Comparison of ENCODE assay signal across 33 mouse cellular contexts in genomic region chr3:37273092-37273491, GRCm38 (mm10). TPM values are rescaled to one million over a fixed set of nuclear protein-coding genes. Genes with fewer than 3 reads are reported as not detected.
DNase-seq lines count a peak whose midpoint lies in the region; ATAC-seq and TF ChIP-seq lines count a peak whose summit lies in the region.
"Had no signal": no experiment of that assay in that cellular context is flagged by ENCODE, and none has a peak within 500 bp of the region (broad histone marks: within the 10 kb centered on the region; RNA-seq: fewer than 3 reads in every experiment).

No protein-coding gene starts in this region.

- peak; percentile 59 for ATAC-seq in CD4-positive, CD25-positive, alpha-beta regulatory T cell, adult 4 months
- peak; percentile 40 for ATAC-seq in activated CD4-positive, CD25-positive, alpha-beta regulatory T cell, adult 4 months
- ATAC-seq in monocyte, adult 5-6 weeks (replicated peaks; ENCODE audit: insufficient number of reproducible peaks, low FRiP score, low TSS enrichment, poor library complexity, severe bottlenecking): no peak
- no peak for ATAC-seq in neural tube, embryonic 15.5 days (ENCODE audit: low FRiP score)
- ATAC-seq: forebrain, embryonic 13.5 days; forebrain, embryonic 16.5 days; hindbrain, embryonic 16.5 days; intestine, embryonic 16.5 days had no signal

- 22% methylated on average over 7 of the region's 7 CpGs for WGBS in thymus, adult 2 months
- 89% methylated on average over 7 of the region's 7 CpGs for WGBS in neural tube, embryonic 15.5 days

- 0 out of 2 replicates have a peak overlapping the region, but pooled peaks have one; percentile 18 for H3K27ac ChIP-seq in thymus, adult 2 months (ENCODE audit: control insufficient read depth, insufficient read depth, low read length)
- no peak overlapping the region for H3K27ac ChIP-seq in neural tube, embryonic 15.5 days (replicated peaks)
- H3K27ac ChIP-seq: forebrain, embryonic 10.5 days; forebrain, embryonic 13.5 days; heart, adult 2 months; heart, embryonic 15.5 days; hindbrain, embryonic 10.5 days; hindbrain, embryonic 13.5 days had no signal

- no peak overlapping the region for H3K9ac ChIP-seq in neural tube, embryonic 15.5 days (replicated peaks)
- H3K9ac ChIP-seq: forebrain, embryonic 13.5 days; heart, embryonic 15.5 days; hindbrain, embryonic 13.5 days had no signal

- no peaks in the 10 kb centered on the region for H3K27me3 ChIP-seq in thymus, adult 2 months (ENCODE audit: control insufficient read depth, insufficient read depth, low read length)
- H3K27me3 ChIP-seq in splenic B cell, adult 2 months (ENCODE audit: control insufficient read depth, insufficient read depth, low read length, poor library complexity, severe bottlenecking): no peaks in the 10 kb centered on the region
- no peaks in the 10 kb centered on the region for H3K27me3 ChIP-seq in neural tube, embryonic 15.5 days (replicated peaks)
- H3K27me3 ChIP-seq: forebrain, embryonic 13.5 days; heart, embryonic 15.5 days; hindbrain, embryonic 13.5 days had no signal

- no peak overlapping the region for H3K4me2 ChIP-seq in neural tube, embryonic 15.5 days
- H3K4me2 ChIP-seq: forebrain, embryonic 13.5 days; heart, embryonic 11.5 days; heart, embryonic 15.5 days; hindbrain, embryonic 13.5 days had no signal

- no peak for TF ChIP-seq CTCF in thymus, adult 2 months (IDR thresholded peaks at IDR 0.05; ENCODE audit: borderline replicate concordance, control insufficient read depth, extremely low read depth, insufficient read depth, low read length, poor library complexity)

- peaks cover 3% of the 10 kb centered on the region; the same call in 1 of the 2 replicates for H3K4me1 ChIP-seq in thymus, adult 2 months (replicated peaks; ENCODE audit: control insufficient read depth, insufficient read depth, low read length)
- no peaks in the 10 kb centered on the region for H3K4me1 ChIP-seq in neural tube, embryonic 15.5 days
- H3K4me1 ChIP-seq: forebrain, embryonic 10.5 days; forebrain, embryonic 13.5 days; heart, embryonic 15.5 days; hindbrain, embryonic 10.5 days; hindbrain, embryonic 13.5 days had no signal

- no peak overlapping the region for H3K4me3 ChIP-seq in thymus, adult 2 months (ENCODE audit: control insufficient read depth, insufficient read depth, low read length)
- no peak overlapping the region for H3K4me3 ChIP-seq in neural tube, embryonic 15.5 days (replicated peaks)
- H3K4me3 ChIP-seq: forebrain, embryonic 10.5 days; forebrain, embryonic 13.5 days; heart, adult 2 months; heart, embryonic 15.5 days; hindbrain, embryonic 10.5 days; hindbrain, embryonic 13.5 days had no signal

- no peak for DNase-seq in thymus, adult 2 months
- no peak for DNase-seq in thymus, adult 18-20 months
- peak; percentile 11 for DNase-seq in splenic B cell, adult 2 months (ENCODE audit: low read depth, low spot score)
- no peak for DNase-seq in kidney, adult 11 months
- DNase-seq: adrenal gland, adult 8-10 months; adrenal gland, postnatal 25 days; cerebellum, adult 11-12 months; cerebellum, adult 9-10 months; cerebellum, postnatal 14 days; gastrocnemius, postnatal 10 days; gastrocnemius, postnatal 36 days; heart, adult 2 months; heart, postnatal 10 days; heart, postnatal 36 days had no signal

- no peak for TF ChIP-seq POLR2A in thymus, adult 2 months (IDR thresholded peaks at IDR 0.05; ENCODE audit: control insufficient read depth, extremely low read depth, insufficient read depth, low read length, poor library complexity)

- no peaks in the 10 kb centered on the region for H3K36me3 ChIP-seq in thymus, adult 2 months (ENCODE audit: control insufficient read depth, insufficient read depth, low read length)
- no peaks in the 10 kb centered on the region for H3K36me3 ChIP-seq in splenic B cell, adult 2 months (ENCODE audit: control insufficient read depth, insufficient read depth, low read length, poor library complexity, severe bottlenecking)
- H3K36me3 ChIP-seq in neural tube, embryonic 15.5 days: no peaks in the 10 kb centered on the region
- H3K36me3 ChIP-seq: forebrain, embryonic 10.5 days; heart, embryonic 15.5 days; hindbrain, embryonic 10.5 days; hindbrain, embryonic 13.5 days had no signal

- H3K9me3 ChIP-seq in neural tube, embryonic 15.5 days (replicated peaks): no peaks in the 10 kb centered on the region
- H3K9me3 ChIP-seq: forebrain, embryonic 10.5 days; forebrain, embryonic 13.5 days; heart, embryonic 15.5 days; hindbrain, embryonic 10.5 days; hindbrain, embryonic 13.5 days had no signal

RNA-seq across cellular contexts. Expression of gene Bbs12, which starts 39.3 kb away (rescaled TPM):
- polyA plus RNA-seq in thymus, adult 2 months (2012; rRNA removed): 1.2 and 1.5 TPM in 2 replicates
- polyA plus RNA-seq in CD4-positive, CD25-positive, alpha-beta regulatory T cell, adult 4 months (2017; shearing (Covaris generic)): 1 to 10 TPM; 4.6 to 9.5 TPM
- 1 to 10 TPM; 5.8 to 6.6 TPM for polyA plus RNA-seq in activated CD4-positive, CD25-positive, alpha-beta regulatory T cell, adult 4 months (2017; shearing (Covaris generic))
- total RNA-seq in monocyte, adult 5-6 weeks (2017): 1.4 to 4.5 TPM (median 1.9 TPM) in 3 replicates
- polyA plus RNA-seq in neural tube, embryonic 15.5 days (2015; fragmentation: Nextera tagmentation; extraction: Ambion mirVana): 4.4 and 4.7 TPM in 2 replicates

RNA-seq across cellular contexts. Expression of gene Cetn4, which starts 39.4 kb away (rescaled TPM):
- polyA plus RNA-seq in thymus, adult 2 months (2012; rRNA removed): 0.09 and 0.33 TPM in 2 replicates
- under 1 TPM; 0.46 to 0.62 TPM for polyA plus RNA-seq in CD4-positive, CD25-positive, alpha-beta regulatory T cell, adult 4 months (2017; shearing (Covaris generic))
- polyA plus RNA-seq in activated CD4-positive, CD25-positive, alpha-beta regulatory T cell, adult 4 months (2017; shearing (Covaris generic)): under 1 TPM; 0.31 to 0.75 TPM
- total RNA-seq in monocyte, adult 5-6 weeks (2017): 2.9 TPM in 1 of 3 replicates, not detected in the others
- polyA plus RNA-seq in neural tube, embryonic 15.5 days (2015; fragmentation: Nextera tagmentation; extraction: Ambion mirVana): 3.3 and 3.6 TPM in 2 replicates

RNA-seq across cellular contexts. Expression of gene Il21, which starts 40.7 kb away (rescaled TPM):
- 0.05 and 0.08 TPM in 2 replicates for polyA plus RNA-seq in thymus, adult 2 months (2012; rRNA removed)
- polyA plus RNA-seq in CD4-positive, CD25-positive, alpha-beta regulatory T cell, adult 4 months (2017; shearing (Covaris generic)): 1 to 10 TPM in 1 of 2 experiments, under 1 TPM in 1; 0.51 to 1.0 TPM
- under 1 TPM; 0.45 to 0.73 TPM for polyA plus RNA-seq in activated CD4-positive, CD25-positive, alpha-beta regulatory T cell, adult 4 months (2017; shearing (Covaris generic))
- 0.53 TPM in 1 of 3 replicates, not detected in the others for total RNA-seq in monocyte, adult 5-6 weeks (2017)
- not detected in 2 replicates for polyA plus RNA-seq in neural tube, embryonic 15.5 days (2015; fragmentation: Nextera tagmentation; extraction: Ambion mirVana)
- total RNA-seq: adrenal gland, postnatal 25 days; gastrocnemius, adult 18-20 months; gastrocnemius, postnatal 10 days; gastrocnemius, postnatal 36 days; granulocyte monocyte progenitor cell, adult 5-6 weeks; heart, adult 2 months; heart, postnatal 10 days; heart, postnatal 36 days had no signal
- polyA plus RNA-seq: brain, embryonic 14.5 days; C2C12; embryonic facial prominence, embryonic 11.5 days; embryonic facial prominence, embryonic 14.5 days; forebrain, embryonic 10.5 days; forebrain, embryonic 13.5 days; forebrain, embryonic 16.5 days; heart, adult 2 months; heart, embryonic 11.5 days; heart, embryonic 15.5 days; hindbrain, embryonic 10.5 days; hindbrain, embryonic 13.5 days; hindbrain, embryonic 16.5 days; intestine, embryonic 16.5 days had no signal

Comparison
In these comparisons a context has a peak if more than half of its experiments do, and no peak if none do; other contexts are left out.
1. ATAC-seq: peak in CD4-positive, CD25-positive, alpha-beta regulatory T cell, adult 4 months (single experiment) and activated CD4-positive, CD25-positive, alpha-beta regulatory T cell, adult 4 months (single experiment); none in monocyte, adult 5-6 weeks (single experiment) and neural tube, embryonic 15.5 days (single experiment).